Mouse (Mus musculus) mesoderm, embryonic 11.5 days (tissue): ENCODE measurements at regions not wholly inside any gene's neighbourhood (a gene's known extent, or its start where the extent isn't known, plus 50 kb on each side); places are given as distances from the start of the nearest gene placed in this dataset.

Experiments
- DNase-seq: peaks from one replicate; pipeline ENCODE4 v3.0.0-alpha.2; 2012; ENCODE audit warnings: low read depth, low spot score

DNA sequence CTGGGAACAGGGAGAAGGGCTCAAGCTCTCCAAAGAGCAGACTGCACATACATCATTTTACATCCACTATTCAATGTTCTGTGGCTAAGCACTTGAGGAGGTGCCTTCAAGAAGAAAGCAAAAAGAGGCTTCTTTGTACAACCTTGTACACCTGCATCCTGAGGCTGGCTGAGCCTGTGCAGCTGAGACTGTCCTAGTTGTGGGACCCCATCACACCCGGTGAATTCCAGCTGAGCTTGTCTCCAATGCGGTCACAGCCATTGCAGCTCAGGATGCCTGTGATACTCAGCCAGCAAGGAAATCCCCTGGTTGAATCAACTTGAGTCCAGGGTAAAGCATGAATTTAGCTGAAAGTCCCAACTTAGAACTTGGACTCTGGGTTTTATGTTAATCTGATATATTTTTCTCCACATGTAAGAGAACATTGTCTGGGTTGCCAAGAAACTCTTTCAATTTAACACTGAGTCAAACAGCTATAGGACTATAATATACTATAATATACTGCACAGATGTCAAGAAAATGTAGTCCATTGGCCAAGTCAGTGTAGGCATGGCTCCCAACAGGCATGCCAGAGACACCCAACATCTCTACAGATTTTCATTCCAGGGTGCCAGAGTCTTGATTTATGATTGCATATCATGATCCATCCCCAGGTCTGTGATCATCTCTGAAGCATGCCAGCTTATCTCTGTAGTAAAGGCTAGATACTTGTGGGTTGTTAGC is 599.2 kb downstream of the Pard3 start:
- no peak for DNase-seq

- DNase-seq: peak; percentile 14
Observed at GRCm38 (mm10) chr8:127666606-127667005, 602.9 kb downstream of the Pard3 start.

DNA sequence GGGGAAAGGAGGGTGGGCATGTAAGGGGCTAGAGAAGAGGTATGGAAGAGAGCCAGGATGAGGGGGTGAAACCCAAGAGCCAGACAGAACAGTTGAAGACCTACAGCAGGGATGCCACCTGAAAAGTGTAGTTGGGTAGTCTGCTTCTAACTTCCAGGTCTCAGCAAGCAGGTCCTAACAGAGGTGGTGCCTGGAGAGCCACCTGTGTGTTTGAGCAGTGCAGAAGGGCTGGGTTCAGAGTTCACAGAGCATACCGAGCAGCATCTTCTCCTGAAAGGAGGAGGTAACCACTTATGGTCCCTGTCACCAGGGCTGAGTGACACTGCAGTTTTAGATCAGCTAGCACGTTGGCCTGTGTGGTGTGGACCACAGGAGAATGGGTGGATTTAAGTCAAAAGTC is 605.3 kb downstream of the Pard3 start:
- DNase-seq: no peak

DNA sequence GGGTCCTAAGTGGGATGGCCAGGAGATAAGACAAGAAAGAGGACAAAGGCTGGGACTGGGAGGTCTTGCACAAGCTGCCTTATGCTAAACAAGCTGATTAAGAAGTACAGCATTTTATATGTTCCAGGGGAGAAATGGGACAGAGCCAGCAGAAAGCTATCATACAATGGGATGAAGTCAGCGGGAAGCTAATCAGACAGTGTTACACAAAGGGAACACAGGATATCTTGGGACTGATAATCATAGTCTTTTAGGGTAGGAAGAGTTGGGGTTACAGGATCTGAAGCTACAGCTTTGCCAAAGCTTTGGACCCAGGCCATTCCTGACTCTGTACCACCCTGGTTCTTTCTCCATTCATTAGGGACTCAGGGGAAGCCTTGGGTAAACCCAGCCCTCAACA is 610.4 kb downstream of the Pard3 start:
- no peak for DNase-seq

- no peak for DNase-seq
Observed at GRCm38 (mm10) chr8:127675377-127675776, 611.7 kb downstream of the Pard3 start.

DNA sequence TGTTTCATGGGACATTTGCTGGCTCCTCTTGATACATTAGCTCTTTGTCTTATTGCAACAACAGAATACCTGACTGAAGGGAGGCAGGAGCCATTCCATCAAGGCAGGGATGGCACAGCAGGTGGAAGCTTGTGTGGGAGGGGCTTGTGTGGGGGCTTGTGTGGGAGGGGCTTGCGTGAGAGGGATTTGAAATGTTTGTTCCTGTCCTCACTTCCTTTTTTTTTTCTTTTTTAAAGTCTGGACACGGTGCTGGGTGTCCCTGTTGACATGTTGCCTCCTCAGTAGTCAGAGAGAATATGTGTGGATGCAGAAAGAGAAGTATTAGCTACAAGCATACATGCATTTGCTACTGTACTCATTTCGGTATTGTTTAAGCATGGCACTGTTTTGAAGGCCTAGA is 616.5 kb downstream of the Pard3 start:
- DNase-seq: no peak

DNA sequence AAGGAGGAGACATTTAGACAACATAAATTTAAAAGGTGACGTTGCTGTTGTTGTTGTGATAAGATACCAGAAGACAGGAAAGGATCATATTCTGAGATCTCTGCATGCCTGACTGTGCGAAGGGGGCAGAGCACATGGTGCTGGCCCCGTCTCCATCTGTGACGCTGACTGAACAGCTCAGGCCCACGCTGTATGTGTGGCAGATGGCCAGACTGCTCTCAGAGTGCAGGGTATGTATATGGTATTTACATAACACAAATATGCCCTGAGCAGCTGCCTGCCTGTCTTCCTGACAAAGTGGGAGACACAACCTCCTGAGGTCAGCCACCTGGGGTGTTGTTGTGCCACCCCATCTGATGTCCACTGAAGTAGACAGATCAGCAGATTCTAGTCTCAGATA is 620.5 kb downstream of the Pard3 start:
- no peak for DNase-seq

DNA sequence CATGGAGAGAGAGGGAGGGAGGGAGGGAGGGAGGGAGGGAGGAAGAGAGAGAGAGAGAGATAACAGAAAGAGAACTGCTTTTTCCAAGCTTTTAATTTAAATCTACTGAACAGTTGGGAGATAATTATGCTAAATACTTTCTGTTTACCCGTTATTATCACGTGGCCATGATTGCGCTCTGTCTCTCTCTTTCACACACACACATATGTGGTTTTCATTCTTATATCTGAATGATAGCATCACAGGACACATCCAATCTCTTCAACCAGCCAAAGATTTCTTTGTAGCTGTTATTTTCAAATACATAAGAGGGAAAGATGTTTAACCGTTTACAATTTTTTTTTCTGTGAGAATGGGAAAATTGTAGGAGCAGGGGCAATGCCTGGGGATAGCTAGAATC is 627.1 kb downstream of the Pard3 start:
- no peak for DNase-seq

GRCm38 (mm10) chr8:127698404-127698803 is 634.7 kb downstream of the Pard3 start:
- DNase-seq: no peak

DNA sequence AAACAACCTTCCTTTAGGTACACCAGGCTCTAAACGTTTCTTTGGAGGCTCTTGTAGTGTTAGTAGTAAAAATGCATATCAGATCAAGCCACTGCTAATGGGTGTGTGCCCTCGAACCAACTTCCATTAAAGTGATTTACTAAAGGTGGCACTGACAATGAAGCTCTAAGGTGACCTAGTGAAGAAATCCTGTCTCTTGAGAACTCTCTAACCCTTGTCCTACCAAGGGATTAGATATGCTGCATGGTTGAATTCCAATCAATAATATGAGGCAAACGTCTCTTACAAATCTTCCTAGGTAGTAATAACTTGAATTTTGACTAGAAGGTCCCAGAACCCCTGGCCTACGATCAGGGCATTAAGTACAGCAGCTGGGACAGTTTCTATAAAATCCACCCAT is 640.7 kb downstream of the Pard3 start:
- no peak for DNase-seq

DNA sequence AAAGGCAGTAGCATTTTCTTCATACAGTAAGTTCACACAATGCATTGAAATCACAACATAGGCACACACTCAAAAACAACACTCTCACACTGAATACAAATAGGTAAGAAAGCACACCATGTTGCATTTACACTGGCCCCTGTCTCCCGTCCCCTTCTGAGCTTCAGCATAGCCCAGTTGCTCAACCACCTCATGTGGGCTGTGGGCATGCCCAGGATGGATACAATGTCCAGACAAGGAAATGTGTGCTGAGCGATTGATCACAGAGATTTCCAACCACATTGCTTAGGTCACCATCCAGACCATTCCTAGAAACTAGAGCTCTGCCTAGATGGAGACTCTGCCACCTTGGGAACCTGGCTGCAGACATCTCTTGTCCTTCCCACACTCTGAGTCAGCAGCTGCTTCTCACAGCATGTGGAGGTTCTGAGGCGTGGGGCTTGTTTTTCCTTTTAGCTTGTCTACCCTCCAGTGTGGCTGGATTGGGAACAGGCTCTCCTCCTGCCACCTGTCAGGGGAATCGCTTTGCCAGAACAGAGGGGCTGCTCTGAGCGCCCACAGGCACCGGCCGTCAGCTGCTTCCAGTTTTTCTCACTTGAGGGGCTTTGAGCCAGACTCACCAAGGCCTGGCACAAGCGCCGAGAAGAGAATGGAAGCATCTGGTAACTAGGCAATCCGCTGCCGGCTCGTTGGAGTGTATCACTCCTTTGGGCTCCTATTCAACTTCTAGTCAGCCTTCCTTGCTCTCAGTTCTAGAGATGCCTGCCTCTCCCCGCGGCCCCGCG is 642.5 kb downstream of the Pard3 start:
- DNase-seq: no peak

DNA sequence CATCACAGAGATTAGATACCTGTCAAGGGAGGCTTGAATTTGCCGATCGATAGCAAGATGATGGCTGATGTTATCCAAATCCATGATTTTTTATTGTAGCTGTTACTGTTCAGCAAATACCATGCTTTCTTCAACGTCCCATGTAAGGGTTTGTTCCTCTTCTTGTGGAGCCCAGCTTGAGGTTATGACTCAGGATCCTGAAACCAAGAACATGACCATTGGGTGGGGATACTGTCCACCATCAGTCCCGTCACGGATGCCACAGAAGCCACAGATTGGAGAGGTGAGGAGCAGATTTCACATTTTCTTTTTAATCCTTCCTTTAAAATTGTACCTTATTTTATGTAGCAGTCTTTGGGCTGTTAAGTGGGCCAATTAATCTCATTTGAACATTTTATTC is 645.7 kb downstream of the Pard3 start:
- no peak for DNase-seq

- no peak for DNase-seq
Observed at GRCm38 (mm10) chr8:127715097-127715496, 643.3 kb upstream of the Nrp1 start.

DNA sequence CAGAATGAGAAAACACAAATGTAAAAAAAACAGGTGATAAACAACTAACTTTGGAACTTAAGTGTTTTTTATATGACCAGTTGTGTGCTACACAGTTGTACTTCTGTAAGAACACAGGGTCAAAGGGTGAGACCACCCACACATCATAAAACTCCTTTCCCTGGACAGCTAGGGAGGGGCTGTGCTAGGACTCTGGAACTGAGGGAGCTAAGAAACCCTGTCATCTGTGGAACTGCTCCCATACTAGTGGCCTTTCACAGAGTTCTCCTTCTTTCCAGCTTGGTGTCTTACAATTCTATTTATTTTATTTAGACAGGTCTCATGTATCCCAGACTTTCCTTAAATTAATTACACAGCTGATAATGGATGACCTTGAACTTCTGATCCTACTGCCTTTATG is 640.4 kb upstream of the Nrp1 start:
- DNase-seq: no peak

DNA sequence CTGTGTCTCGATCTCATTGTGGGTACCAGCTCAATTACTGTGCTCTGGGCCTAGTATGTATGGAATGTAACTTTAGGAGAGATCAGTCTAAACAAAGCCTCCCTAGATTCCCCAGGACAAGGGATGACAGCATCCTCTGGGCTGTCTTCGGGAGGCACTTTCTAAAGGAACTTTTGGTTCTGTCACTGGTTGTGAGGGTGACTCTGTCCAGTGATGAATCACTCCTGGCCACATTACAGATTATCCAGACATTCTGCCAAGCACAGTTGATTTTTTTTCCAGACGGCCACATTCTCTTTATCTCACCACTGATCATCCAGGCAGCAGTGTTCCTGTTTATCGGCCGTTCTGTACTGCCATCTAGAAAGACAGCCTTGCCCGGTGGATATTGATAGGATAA is 638.5 kb upstream of the Nrp1 start:
- DNase-seq: peak; percentile 47

GRCm38 (mm10) chr8:127720593-127721290 is 637.7 kb upstream of the Nrp1 start:
- no peak for DNase-seq

- no peak for DNase-seq
Observed at GRCm38 (mm10) chr8:127721624-127722023, 636.8 kb upstream of the Nrp1 start.

- no peak for DNase-seq
Observed at GRCm38 (mm10) chr8:127734059-127734458, 624.3 kb upstream of the Nrp1 start.

DNA sequence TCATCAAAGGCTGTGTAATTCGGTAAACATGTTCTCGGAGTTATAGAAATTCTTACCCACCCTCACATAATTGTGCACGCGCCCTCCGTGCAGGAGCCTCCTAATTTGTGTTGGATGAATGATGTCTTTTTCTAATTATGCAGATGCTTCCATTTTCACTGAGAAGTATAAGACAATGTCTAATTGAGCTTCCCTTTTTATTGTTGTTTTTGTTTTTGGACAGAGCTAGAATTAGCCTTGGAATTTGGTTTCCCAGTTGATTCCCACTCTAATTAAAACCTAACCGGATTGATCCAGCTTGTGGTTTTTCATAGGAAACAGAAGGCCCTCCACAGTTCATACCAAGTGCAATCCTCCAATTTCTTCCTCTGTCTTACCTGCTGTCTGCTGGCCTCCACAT is 616.2 kb upstream of the Nrp1 start:
- no peak for DNase-seq

- no peak for DNase-seq
Observed at GRCm38 (mm10) chr8:127745221-127745620, 613.2 kb upstream of the Nrp1 start.

- no peak for DNase-seq
Observed at GRCm38 (mm10) chr8:127746456-127746855, 611.9 kb upstream of the Nrp1 start.

DNA sequence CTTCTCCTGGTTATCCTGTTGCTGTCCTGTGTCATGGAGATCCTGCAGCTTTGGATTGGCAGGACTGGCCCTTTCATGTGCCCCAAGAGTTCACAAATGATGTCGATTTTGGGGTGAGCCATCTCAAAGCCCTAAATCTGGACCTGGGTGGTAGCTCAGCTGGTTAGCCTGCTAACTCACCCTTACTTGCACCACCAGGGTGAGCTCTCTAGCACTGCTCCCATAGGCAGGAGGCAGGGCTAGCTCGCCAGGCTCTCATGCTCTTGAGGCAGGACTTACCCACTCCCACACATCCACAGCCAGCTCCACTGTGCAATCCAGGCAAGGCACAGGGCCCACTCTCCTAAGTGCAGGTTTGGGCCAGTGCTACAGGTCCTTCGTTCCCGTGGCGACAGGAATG is 605.5 kb upstream of the Nrp1 start:
- no peak for DNase-seq
